Mouse (Mus musculus) liver, postnatal 0 days (tissue): ENCODE measurements at regions not wholly inside any gene's neighbourhood (a gene's known extent, or its start where the extent isn't known, plus 50 kb on each side); places are given as distances from the start of the nearest gene placed in this dataset.

ENCODE experiments used
- ATAC-seq: fragments of 200-750 bp; cut with Nextera tagmentation; 2 replicates; pipeline ENCODE4 v1.8.0; 2017; ENCODE audit warnings: mild to moderate bottlenecking, moderate library complexity
- DNase-seq: peaks from one replicate; pipeline ENCODE4 v3.0.0-alpha.2; 2016
- H3K27ac ChIP-seq: fragments of 300-500 bp; sonication (generic); 2 replicates; pipeline ENCODE4 v1.5.1; 2014; ENCODE audit warnings: antibody characterized with exemption, moderate library complexity, mild to moderate bottlenecking, low read depth
- H3K27me3 ChIP-seq: fragments of 300-500 bp; sonication (generic); 2 replicates; pipeline ENCODE4 v1.6.1; 2014; ENCODE audit warnings: low read length, control low read depth, mixed read lengths; ENCODE audit not compliant: insufficient read depth
- H3K36me3 ChIP-seq: fragments of 300-500 bp; sonication (generic); replicated peaks from 2 replicates; pipeline ENCODE4 v1.6.1; 2014; ENCODE audit warnings: mild to moderate bottlenecking, control low read depth, low read length, moderate library complexity, mixed read lengths; ENCODE audit not compliant: insufficient read depth
- H3K4me1 ChIP-seq: fragments of 300-500 bp; sonication (generic); 2 replicates; pipeline ENCODE4 v1.6.1; 2014; ENCODE audit warnings: antibody characterized with exemption, mild to moderate bottlenecking, control low read depth; ENCODE audit not compliant: insufficient read depth
- H3K4me2 ChIP-seq: fragments of 300-500 bp; sonication (generic); 2 replicates; pipeline ENCODE4 v1.6.1; 2014; ENCODE audit warnings: low read depth, mild to moderate bottlenecking, low read length, moderate library complexity, mixed read lengths
- H3K4me3 ChIP-seq: fragments of 300-500 bp; sonication (generic); 2 replicates; pipeline ENCODE4 v1.5.1; 2014; ENCODE audit warnings: low read depth, low read length
- H3K9ac ChIP-seq: fragments of 300-500 bp; sonication (generic); replicated peaks from 2 replicates; pipeline ENCODE4 v1.6.1; 2014; ENCODE audit warnings: mild to moderate bottlenecking, moderate library complexity
- H3K9me3 ChIP-seq: fragments of 300-500 bp; sonication (generic); 2 replicates; pipeline ENCODE4 v1.6.1; 2016; ENCODE audit warnings: mild to moderate bottlenecking, control low read depth, low read length, mixed read lengths
- CTCF ChIP-seq: sonication (generic); IDR thresholded peaks from 2 replicates; pipeline ENCODE4 v1.5.1; 2016; ENCODE audit warnings: antibody characterized with exemption, low read depth
- EP300 ChIP-seq: IDR thresholded peaks from 2 replicates; pipeline ENCODE4 v1.6.1; 2016; ENCODE audit warnings: antibody characterized with exemption, low read depth, mild to moderate bottlenecking
- WGBS: fragments of 180-500 bp; shearing (Covaris S2); extraction: QIAGEN DNeasy Blood & Tissue Kit; methylation state at CpG from one replicate; pipeline ENCODE4 v1.1.7; 2014; ENCODE audit not compliant: insufficient replicate concordance; 5-methylcytosine and 5-hydroxymethylcytosine counted together

GRCm38 (mm10) chr7:73158833-73159232 is 216.5 kb upstream of the Rgma start:
- ATAC-seq (no peak), DNase-seq (no peak)
- no peak for TF ChIP-seq EP300
- no peak for TF ChIP-seq CTCF
- Histone ChIP-seq H3K27ac (no peak overlapping the region), H3K36me3 (no peaks in the 10 kb centered on the region), H3K27me3 (no peaks in the 10 kb centered on the region), H3K4me2 (no peak overlapping the region), H3K9me3 (no peaks in the 10 kb centered on the region), H3K9ac (no peak overlapping the region), H3K4me3 (no peak overlapping the region), H3K4me1 (no peaks in the 10 kb centered on the region)
- 82% methylated on average over 5 of the region's 5 CpGs for WGBS

DNA sequence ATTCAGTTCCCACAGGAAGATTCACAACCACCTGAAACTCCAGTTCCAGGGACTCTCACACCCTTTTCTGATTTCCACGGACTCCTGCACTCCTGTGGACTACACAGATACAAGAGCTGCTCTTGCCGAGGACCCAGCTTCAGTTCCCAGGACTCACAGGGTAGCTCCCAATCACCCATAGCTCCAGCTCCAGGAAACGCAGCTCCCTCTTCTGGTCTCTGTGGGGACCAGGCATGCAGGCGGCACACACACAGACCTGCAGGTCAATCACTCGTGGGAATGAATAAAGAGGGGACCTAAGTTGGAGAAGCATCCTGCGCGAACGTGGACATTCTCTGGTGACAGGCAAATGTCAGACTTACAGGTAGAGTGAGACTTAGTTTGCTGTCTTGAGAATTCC is 214.3 kb upstream of the Rgma start:
- no peaks in the 10 kb centered on the region for H3K9me3 ChIP-seq
- no peaks in the 10 kb centered on the region for H3K4me1 ChIP-seq
- TF ChIP-seq EP300 = no peak
- TF ChIP-seq CTCF = no peak
- no peak overlapping the region for H3K9ac ChIP-seq
- WGBS = 73% methylated on average over 8 of the region's 8 CpGs
- H3K4me2 ChIP-seq = no peak overlapping the region
- DNase-seq (no peak), ATAC-seq (no peak)
- H3K4me3 ChIP-seq = no peak overlapping the region
- H3K27me3 ChIP-seq = no peaks in the 10 kb centered on the region
- no peak overlapping the region for H3K27ac ChIP-seq
- H3K36me3 ChIP-seq = no peaks in the 10 kb centered on the region

GRCm38 (mm10) chr7:73163687-73164086 is 211.6 kb upstream of the Rgma start:
- ATAC-seq (no peak), DNase-seq (no peak)
- no peak overlapping the region for H3K27ac ChIP-seq
- no peaks in the 10 kb centered on the region for H3K36me3 ChIP-seq
- H3K9me3 ChIP-seq = no peaks in the 10 kb centered on the region
- TF ChIP-seq CTCF (no peak), EP300 (no peak)
- no peak overlapping the region for H3K4me2 ChIP-seq
- no peak overlapping the region for H3K9ac ChIP-seq
- H3K4me3 ChIP-seq = no peak overlapping the region
- no peaks in the 10 kb centered on the region for H3K27me3 ChIP-seq
- no peaks in the 10 kb centered on the region for H3K4me1 ChIP-seq
- 49% methylated on average over 5 of the region's 5 CpGs for WGBS

DNA sequence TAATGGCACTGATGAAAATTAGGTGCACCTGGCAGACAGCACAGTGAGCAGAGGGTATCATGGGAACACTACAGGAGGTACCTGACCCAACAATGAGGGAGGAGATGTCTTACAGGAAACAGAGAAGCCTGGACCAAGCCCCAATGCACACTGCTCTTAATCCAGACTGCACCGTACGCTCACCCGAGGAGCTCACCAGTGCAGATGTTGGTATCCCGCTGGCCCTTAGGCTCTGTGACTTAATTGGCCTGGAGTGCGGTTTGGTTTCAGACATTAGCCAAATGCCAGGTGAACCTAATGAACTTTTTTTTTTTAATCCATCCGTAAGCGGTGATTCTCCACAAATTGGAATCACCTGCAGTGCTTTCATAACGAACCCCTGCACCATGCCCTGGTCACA is 209.8 kb upstream of the Rgma start:
- H3K9ac ChIP-seq = no peak overlapping the region
- no peaks in the 10 kb centered on the region for H3K9me3 ChIP-seq
- no peaks in the 10 kb centered on the region for H3K4me1 ChIP-seq
- 88% methylated on average over 8 of the region's 8 CpGs for WGBS
- H3K27me3 ChIP-seq = no peaks in the 10 kb centered on the region
- TF ChIP-seq EP300 = no peak
- TF ChIP-seq CTCF = no peak
- no peak overlapping the region for H3K4me2 ChIP-seq
- no peak overlapping the region for H3K4me3 ChIP-seq
- H3K27ac ChIP-seq = no peak overlapping the region
- H3K36me3 ChIP-seq = no peaks in the 10 kb centered on the region
- ATAC-seq = no peak
- DNase-seq = no peak

- Histone ChIP-seq H3K27me3 (no peaks in the 10 kb centered on the region), H3K4me1 (no peaks in the 10 kb centered on the region), H3K36me3 (no peaks in the 10 kb centered on the region), H3K4me3 (no peak overlapping the region), H3K9ac (no peak overlapping the region), H3K4me2 (no peak overlapping the region), H3K27ac (no peak overlapping the region), H3K9me3 (no peaks in the 10 kb centered on the region)
- TF ChIP-seq EP300 = no peak
- no peak for TF ChIP-seq CTCF
- DNase-seq (no peak), ATAC-seq (no peak)
- 65% methylated on average over 8 of the region's 8 CpGs for WGBS
Measured at GRCm38 (mm10) chr7:73169416-73169815, 205.9 kb upstream of the Rgma start.

GRCm38 (mm10) chr7:73172615-73173014 is 202.7 kb upstream of the Rgma start:
- WGBS = 70% methylated on average over 4 of the region's 4 CpGs
- Histone ChIP-seq H3K4me3 (no peak overlapping the region), H3K27me3 (no peaks in the 10 kb centered on the region), H3K36me3 (no peaks in the 10 kb centered on the region), H3K4me2 (no peak overlapping the region), H3K4me1 (no peaks in the 10 kb centered on the region), H3K27ac (no peak overlapping the region), H3K9me3 (no peaks in the 10 kb centered on the region), H3K9ac (no peak overlapping the region)
- no peak for TF ChIP-seq CTCF
- no peak for TF ChIP-seq EP300
- no peak for ATAC-seq
- no peak for DNase-seq

GRCm38 (mm10) chr7:73183761-73184160 is 191.5 kb upstream of the Rgma start:
- WGBS = 73% methylated on average over 8 of the region's 8 CpGs
- Histone ChIP-seq H3K4me2 (no peak overlapping the region), H3K9me3 (no peaks in the 10 kb centered on the region), H3K36me3 (no peaks in the 10 kb centered on the region), H3K4me1 (no peaks in the 10 kb centered on the region), H3K27me3 (no peaks in the 10 kb centered on the region), H3K4me3 (no peak overlapping the region), H3K9ac (no peak overlapping the region), H3K27ac (no peak overlapping the region)
- TF ChIP-seq EP300 (no peak), CTCF (no peak)
- ATAC-seq = no peak
- no peak for DNase-seq
